Mouse (Mus musculus): Measurements from ENCODE around the gene Map2.

DNA sequence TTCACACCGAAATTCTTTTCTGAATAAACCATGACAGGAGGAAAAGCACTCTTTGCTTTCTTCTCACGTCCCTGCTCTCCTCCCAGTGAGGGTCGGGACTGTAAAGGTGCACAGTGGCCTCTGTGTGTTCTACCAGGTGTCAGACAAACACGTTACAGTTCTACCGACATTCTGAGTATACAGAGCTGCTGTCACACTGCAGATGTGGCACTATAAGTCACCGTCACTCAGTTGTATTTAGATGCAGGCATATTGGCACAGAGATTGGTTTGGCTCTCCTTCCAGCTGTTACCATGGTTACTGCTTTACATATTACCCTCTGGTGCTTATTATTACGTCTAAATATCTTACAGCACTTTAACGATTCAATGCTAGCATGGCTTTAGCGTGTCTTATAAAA is 188.2 kb downstream of the Map2 start:
- TF ChIP-seq POLR2A (IDR thresholded peaks at IDR 0.05; ENCODE audit: insufficient read depth, low read length) = no peak
- no peak for TF ChIP-seq CTCF (IDR thresholded peaks at IDR 0.05; ENCODE audit: low read depth, low read length)

Measured in ES-Bruce4 (cell line).